Mouse (Mus musculus): ENCODE measurements around the gene Amdhd2.

GRCm38 (mm10) chr17:24161466-24161865, 2.1 kb downstream of the Amdhd2 start:
- no peak for TF ChIP-seq POLR2A (IDR thresholded peaks at IDR 0.05; ENCODE audit: insufficient read length, low read depth)
- TF ChIP-seq E2F4 (IDR thresholded peaks at IDR 0.05; ENCODE audit: insufficient read depth) = no peak
- TF ChIP-seq CEBPB (IDR thresholded peaks at IDR 0.05; ENCODE audit: insufficient read depth, poor library complexity, severe bottlenecking) = no peak
- TF ChIP-seq MAX (IDR thresholded peaks at IDR 0.05; ENCODE audit: low read depth) = no peak
- no peak for TF ChIP-seq MYOD1 (IDR thresholded peaks at IDR 0.05; ENCODE audit: control insufficient read depth in 1 of 3, insufficient read length in 2 of 3, low read depth in 2 of 3)
- TF ChIP-seq MYOG (IDR thresholded peaks at IDR 0.05; ENCODE audit: control insufficient read depth in 1 of 3, insufficient read depth in 1 of 3, insufficient read length in 2 of 3, low read depth in 2 of 3) = no peak
- TF ChIP-seq TCF12 (IDR thresholded peaks at IDR 0.05; ENCODE audit: insufficient read depth, poor library complexity, severe bottlenecking) = no peak
- no peak for TF ChIP-seq USF1 (IDR thresholded peaks at IDR 0.05; ENCODE audit: low read depth)
- no peak for TF ChIP-seq POLR2AphosphoS2 (IDR thresholded peaks at IDR 0.05; ENCODE audit: insufficient read length, low read depth)
- TF ChIP-seq SRF (IDR thresholded peaks at IDR 0.05; ENCODE audit: control insufficient read depth, insufficient read length, low read depth) = no peak
